Mouse (Mus musculus) macrophage (primary cell): ENCODE data around the gene Sh2b2. TPM values are rescaled to one million over a fixed set of nuclear protein-coding genes. Genes with fewer than 3 reads are reported as not detected.

ENCODE experiments used
- H3K27ac ChIP-seq: fragments of 350-480 bp; formaldehyde crosslinking; 2 replicates; pipeline ENCODE4 v1.9.0; 2021
- H3K36me3 ChIP-seq: fragments of 350-480 bp; formaldehyde crosslinking; 2 replicates; pipeline ENCODE4 v1.9.0; 2021; ENCODE audit errors: inconsistent target
- H3K4me3 ChIP-seq: fragments of 350-480 bp; formaldehyde crosslinking; 2 replicates; pipeline ENCODE4 v1.9.0; 2021; ENCODE audit errors: inconsistent target
- H3K79me2 ChIP-seq: fragments of 350-480 bp; formaldehyde crosslinking; 2 replicates; pipeline ENCODE4 v1.9.0; 2021; ENCODE audit errors: inconsistent target
- WGBS: methylation state at CpG from one replicate; pipeline ENCODE4 v1.1.7; 2026; ENCODE audit warnings: inconsistent platforms; ENCODE audit not compliant: missing documents; 5-methylcytosine and 5-hydroxymethylcytosine counted together
- polyA plus RNA-seq: library from polyadenylated mRNA; stranded (reverse); fragments of 250-400 nt; gene quantifications from 3 replicates; pipeline ENCODE4 v1.2.4, GENCODE M21; 2018; ENCODE audit warnings: inconsistent platforms

The Sh2b2 gene
- polyA plus RNA-seq, 1 experiment from 2014 or later = 11.6 TPM

DNA sequence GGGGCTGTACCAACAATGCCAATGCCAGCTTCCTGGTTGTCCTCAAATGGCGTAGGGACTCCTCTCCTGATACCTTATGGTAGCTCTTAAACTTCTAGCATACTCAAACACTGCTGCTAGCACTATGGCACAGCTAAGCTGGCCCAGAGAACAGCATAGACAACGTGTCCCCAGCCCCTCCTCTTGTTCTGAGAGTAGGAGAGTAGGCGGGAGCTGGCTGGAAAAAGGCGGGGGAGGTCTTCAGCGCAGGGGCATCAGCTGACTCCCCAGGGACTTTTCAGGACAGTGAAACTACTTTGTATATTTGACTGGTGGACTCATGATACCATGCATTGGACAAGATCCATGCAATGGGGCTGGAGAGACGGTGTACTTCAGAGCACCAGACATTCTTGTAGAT lies 64.3 kb downstream of the Sh2b2 start:
- Histone ChIP-seq H3K27ac (no peak overlapping the region), H3K4me3 (no peak overlapping the region), H3K79me2 (no peaks in the 10 kb centered on the region), H3K36me3 (peaks cover 42% of the 10 kb centered on the region)
- 96% methylated on average over 6 of the region's 6 CpGs for WGBS

DNA sequence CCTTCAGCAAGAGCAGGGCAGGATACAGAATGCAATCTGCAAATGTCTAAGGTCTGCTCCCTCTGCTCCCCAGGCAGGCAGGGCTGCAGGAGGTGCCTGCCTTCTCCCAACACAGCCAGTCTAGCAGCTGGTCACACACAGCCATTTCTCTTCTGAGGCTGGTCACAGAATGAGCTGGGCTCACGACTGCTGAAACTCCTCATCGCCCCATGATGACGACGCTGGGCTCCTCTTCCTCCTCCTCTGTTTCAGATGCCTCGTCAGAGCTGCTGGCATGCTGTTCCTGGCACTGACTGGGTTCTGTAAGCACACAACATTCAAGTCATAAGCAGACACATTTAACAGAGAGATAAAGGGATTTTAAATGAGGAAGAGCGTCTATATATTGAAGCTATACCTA lies 65.2 kb downstream of the Sh2b2 start:
- 94% methylated on average over 6 of the region's 6 CpGs for WGBS
- Histone ChIP-seq H3K27ac (no peak overlapping the region), H3K36me3 (peaks cover 41% of the 10 kb centered on the region), H3K79me2 (no peaks in the 10 kb centered on the region), H3K4me3 (no peak overlapping the region)

DNA sequence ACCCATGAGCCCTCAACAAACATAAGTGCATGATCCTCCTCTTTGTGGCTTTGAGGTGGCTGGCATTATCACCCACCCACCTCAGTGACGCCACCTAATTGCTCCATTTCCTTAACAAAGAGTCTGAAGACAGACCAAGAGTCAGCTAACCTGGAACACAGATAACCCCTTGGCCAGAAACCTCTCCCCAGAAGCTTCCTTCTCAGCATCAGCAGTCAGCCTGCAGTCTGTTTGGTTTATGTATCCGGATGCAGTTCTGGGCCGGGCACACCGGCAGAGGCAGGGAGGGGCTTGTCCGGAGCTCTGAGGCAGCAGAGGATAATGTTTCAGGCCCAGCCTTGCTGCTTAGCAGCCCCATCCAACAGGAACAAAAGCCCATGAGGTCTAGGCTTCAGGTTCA lies 66.8 kb downstream of the Sh2b2 start:
- Histone ChIP-seq H3K27ac (no peak overlapping the region), H3K4me3 (no peak overlapping the region), H3K36me3 (peaks cover 37% of the 10 kb centered on the region), H3K79me2 (no peaks in the 10 kb centered on the region)
- 94% methylated on average over 5 of the region's 5 CpGs for WGBS

DNA sequence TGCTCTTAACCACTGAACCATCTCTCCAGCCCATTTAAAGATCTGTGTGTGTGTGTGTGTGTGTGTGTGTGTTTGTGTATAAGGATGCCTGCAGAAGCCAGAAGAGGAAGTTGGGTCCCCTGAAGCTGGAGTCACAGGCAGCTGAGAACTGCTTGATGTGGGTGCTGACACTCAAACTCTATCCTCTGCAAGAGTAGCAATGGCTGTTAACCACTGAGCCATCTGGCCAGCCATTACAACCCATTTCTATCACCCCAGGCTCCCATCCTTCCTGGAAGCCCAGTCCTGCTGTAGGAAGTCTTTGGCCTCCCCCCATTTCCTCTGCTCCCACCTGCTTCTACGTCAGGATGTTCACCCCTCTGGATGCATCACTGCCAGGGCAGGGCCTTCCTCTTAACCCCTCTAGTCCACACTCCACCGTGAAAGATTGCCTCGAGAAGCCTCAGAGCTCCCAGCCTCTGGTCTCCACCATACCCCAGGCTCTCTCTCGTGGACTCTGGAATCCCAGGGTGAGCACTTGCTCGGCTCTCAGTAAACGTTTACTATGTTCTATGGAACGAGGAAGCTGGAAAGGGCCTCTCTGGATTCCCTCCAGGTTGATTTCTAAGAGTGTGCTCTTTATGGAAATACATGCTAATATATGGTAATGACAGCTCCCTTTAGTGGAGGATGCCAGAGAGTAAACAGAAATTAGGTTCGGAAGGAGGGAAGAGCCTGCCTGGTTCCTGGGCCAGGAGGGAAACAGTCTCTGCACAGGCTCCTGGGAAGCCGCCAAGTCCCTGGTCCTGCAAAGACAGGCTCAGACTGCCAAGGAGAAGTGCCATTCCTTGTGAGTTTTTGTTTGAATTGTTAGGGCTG lies 72.5 kb downstream of the Sh2b2 start:
- Histone ChIP-seq H3K27ac (peak overlapping the region; percentile 32), H3K79me2 (peaks cover 11% of the 10 kb centered on the region; the same call in 1 of the 2 replicates), H3K36me3 (peaks cover 4% of the 10 kb centered on the region; the same call in 1 of the 2 replicates), H3K4me3 (no peak overlapping the region)
- WGBS = 43% methylated on average over 9 of the region's 9 CpGs

DNA sequence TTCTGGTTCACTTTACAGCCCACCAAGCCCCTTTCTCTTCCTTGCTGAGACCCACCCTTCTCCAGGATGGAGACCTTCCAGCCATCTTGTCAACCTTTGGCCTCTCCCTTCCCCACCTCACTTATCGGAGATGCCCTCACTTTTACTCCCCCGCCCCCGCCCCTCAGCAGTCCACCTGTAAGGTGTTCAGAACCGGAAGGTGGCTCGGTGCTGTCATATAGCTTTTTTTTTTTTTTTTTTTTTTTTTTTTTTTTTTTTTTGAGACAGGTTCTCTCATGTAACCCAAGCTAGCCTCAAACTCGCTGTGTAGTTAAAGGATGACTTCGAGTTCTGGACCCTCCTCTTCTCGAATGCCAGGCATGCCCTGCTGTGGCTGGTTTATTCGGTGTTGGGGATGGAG lies 73.4 kb downstream of the Sh2b2 start:
- no peak overlapping the region for H3K4me3 ChIP-seq
- peaks cover 20% of the 10 kb centered on the region; the same call in 1 of the 2 replicates for H3K79me2 ChIP-seq
- peak overlapping the region; percentile 96 for H3K27ac ChIP-seq
- peaks cover 5% of the 10 kb centered on the region; the same call in 1 of the 2 replicates for H3K36me3 ChIP-seq
- 88% methylated on average over 8 of the region's 9 CpGs for WGBS

DNA sequence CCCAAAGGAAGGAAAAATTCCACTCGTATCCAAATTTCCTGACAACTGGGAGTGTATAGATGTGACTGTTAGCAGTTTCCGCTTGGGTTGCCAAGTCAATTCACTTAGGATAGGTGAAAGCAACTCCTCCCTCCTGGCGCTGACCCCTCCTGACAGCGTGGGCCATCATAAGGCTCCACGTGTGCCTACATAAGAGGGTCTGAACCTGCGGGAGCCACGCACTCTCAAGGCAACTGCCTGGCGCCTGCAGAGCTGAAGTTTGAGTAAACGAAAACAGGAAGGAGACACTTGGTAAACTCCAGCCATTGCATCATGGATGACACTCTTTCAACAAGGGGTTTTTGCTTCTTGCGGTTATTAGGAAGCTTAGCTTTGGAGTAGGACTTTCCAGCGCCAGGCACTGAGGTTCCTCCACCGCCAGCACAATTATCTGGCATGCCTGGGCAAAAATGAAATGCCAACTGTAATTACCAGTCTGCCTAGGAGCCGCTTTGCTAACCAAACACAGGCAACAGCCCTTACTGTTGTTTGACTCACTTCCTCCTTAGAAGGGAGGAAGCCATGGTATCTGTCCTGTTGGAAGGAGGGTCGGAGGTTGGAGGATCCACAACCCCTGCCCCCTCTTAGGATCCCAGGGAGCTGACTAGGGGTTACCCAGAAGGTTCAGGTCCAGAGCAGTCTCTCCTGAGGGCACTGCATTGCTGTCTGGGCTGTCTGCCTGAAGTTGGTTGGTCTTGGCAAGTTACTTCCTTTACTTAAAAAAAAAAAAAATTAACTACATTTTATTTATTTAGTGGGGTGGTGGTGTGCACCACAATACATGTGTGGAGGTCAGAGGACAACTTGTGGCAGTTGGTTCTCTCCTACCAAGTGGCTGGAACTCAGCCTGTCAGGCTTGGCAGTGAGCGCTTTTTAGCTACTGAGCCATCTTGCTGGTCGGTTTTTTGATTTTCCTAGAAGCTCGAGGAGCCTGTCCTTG lies 74.7 kb downstream of the Sh2b2 start:
- WGBS = 14% methylated on average over 17 of the region's 17 CpGs
- Histone ChIP-seq H3K79me2 (peaks cover 32% of the 10 kb centered on the region; the same call in 1 of the 2 replicates), H3K27ac (peak overlapping the region; percentile 96), H3K36me3 (peaks cover 16% of the 10 kb centered on the region; the same call in 1 of the 2 replicates), H3K4me3 (peak overlapping the region; percentile 68)

DNA sequence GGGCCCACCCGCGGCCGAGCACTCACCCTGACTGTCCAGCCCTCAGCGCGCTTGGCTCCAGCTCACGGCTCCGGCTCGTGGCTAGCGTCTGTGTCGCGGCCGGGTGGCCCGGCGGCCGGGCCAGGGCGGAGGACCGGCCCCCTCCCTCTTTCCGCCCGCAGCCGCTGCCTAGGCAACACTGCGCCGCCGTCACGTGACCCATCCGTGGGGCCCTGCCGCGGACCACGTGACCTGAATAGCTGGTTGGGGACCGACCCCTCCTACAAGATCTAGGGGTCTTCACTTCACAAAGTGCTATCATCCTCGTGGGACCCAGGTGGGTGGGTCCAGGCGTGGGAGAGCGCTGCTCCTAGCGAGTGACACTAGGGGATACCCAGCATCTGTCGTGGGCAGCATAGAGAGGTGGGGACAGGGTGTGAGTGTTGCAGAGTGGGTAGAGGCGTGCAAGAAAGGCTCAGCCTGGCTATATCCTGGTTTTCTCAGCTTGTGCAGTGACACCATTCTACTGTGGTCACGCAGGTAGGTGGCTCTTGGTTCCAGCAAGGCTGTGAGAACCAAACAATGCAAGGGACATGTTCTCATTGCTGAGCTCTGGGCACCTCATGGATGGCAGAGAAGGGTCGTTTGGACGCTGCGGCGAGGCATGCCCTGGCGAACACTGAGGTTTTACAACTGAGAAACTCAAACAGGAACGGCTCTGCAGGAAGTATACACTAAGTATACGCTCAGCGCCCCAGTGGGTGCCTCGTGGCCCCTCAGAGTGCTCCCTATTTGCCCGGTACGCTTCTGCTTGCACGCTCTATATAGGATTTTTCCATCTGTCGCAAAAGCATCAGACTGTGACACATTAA lies 75.6 kb downstream of the Sh2b2 start, which contains the start of gene Orai2:
TSS of gene Orai2 (minus strand) at position 202 of the 851 bp plus-strand sequence.
- peaks cover 41% of the 10 kb centered on the region; the same call in 1 of the 2 replicates for H3K79me2 ChIP-seq
- under 1% methylated on average over 43 of the region's 49 CpGs for WGBS
- H3K27ac ChIP-seq = peak within 1 kb of the TSS; percentile 96
- peak within 1 kb of the TSS; percentile 68 for H3K4me3 ChIP-seq
- peaks cover 25% of the 10 kb centered on the region for H3K36me3 ChIP-seq

DNA sequence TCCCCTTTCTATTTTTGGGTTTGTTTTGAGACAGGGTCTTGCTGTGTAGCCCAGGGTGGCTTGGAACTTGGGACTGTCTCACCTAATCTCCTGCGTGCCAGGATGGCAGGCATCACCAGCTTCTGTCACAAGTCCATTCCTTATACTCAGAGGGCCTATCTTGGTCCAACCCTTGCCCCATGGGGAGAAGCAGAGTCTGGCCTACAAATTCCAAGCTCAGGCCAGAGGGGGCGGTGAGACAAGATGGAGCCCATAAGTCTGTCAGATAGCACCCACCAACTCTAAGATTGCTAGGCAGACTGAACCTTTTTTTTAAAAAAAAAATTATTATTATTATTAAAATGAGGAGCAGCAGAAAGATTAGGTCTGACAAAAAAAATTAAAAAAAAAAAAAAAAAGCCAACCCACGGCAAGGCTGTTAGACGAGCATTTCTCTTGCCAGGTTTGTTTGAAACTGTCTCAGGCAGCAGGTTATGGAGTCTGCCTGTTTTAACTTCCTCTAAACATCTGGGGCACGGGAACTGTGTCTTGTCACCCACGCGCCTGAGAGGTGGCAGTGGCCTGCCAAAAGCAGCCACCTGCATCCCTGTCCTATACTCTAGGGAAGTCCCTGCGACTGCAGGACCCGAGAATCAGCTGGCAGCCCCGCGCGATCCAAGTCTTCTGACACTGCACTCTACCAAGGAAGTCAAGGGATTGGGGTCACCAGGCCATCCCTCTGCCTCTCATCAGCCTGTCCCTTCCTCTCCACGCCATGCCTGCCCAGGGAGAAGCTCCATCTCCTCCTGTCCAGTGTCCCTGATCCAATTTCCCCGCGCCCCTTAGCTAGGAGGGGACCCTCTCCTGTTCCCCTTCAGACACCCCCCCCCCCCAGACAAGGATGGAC lies 76.5 kb downstream of the Sh2b2 start:
- Histone ChIP-seq H3K4me3 (peak overlapping the region; percentile 68), H3K27ac (peak overlapping the region; percentile 76), H3K79me2 (peaks cover 48% of the 10 kb centered on the region; the same call in 1 of the 2 replicates), H3K36me3 (peaks cover 34% of the 10 kb centered on the region)
- 10% methylated on average over 15 of the region's 15 CpGs for WGBS

Other genes with a start within 250 kb of the Sh2b2 start
- gene Upk3b, start 208.1 kb downstream of the Sh2b2 start, polyA plus RNA-seq = not detected in 3 replicates
- gene Upk3bl, start 192.1 kb downstream of the Sh2b2 start, polyA plus RNA-seq = not detected in 3 replicates
- gene Rasa4, start 162.6 kb downstream of the Sh2b2 start, polyA plus RNA-seq = 51.3 to 186 TPM (median 61.5 TPM) in 3 replicates
- gene Polr2j, start 129.9 kb downstream of the Sh2b2 start, polyA plus RNA-seq = 75.0 to 118 TPM (median 101 TPM) in 3 replicates
- 6.0 to 13.5 TPM (median 9.4 TPM) in 3 replicates for gene Lrwd1, start 110.5 kb downstream of the Sh2b2 start, polyA plus RNA-seq
- gene Alkbh4, start 110.4 kb downstream of the Sh2b2 start, polyA plus RNA-seq = 3.8 to 8.1 TPM (median 7.9 TPM) in 3 replicates
- 7.1 to 19.8 TPM (median 13.8 TPM) in 3 replicates for gene Orai2, start 75.8 kb downstream of the Sh2b2 start, polyA plus RNA-seq
- 12.4 to 58.1 TPM (median 23.3 TPM) in 3 replicates for gene Prkrip1, start 47.6 kb downstream of the Sh2b2 start, polyA plus RNA-seq